Mouse (Mus musculus): ENCODE results near the gene Lin7b.

DNA sequence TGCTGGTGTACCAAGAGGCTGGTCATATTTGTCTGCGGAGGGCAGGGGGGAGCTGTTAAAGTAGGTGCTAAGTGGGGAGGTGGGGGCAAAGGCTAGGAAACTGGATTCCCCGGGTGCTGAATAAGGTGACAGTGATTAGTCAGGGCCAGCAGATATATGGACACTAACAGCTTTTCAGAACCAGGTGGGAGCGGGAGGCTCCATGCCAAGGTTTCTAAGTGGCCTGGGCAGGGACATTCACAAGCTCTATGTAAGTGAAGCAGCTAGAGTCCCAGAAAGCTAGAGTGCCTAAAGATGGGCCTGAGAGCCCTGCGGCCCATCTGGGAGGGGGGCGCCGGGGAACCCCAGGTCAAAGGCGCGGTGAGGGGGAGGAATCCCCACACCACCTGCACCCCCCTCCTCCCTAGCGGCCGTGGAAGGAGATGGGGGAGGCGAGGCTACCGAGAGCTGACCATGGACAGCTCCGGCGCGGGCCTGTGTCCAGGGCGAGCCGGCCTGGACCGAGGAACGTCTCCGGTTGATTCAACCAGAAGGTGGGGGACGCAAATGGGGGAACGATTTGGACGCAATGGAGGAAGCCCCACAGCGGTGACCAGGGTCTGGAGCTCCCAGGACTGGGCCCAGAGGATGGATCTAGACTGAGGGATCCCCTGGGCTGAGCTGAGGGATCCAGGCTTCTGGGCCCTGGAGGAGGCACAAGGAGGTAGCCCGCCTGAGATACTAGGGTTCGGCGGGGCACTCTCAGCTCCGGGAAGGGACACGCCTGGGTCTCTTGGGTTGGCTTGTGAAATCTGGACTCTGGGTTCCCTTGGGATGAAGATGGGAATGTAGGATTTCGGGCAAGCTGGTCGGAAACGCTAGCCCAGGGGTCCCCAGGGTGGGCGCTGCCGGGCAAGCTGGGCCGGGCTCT is 4.4 kb downstream of the Lin7b start:
- TF ChIP-seq CTCF (IDR thresholded peaks at IDR 0.05; ENCODE audit: insufficient read depth, low read depth, low read length) (no peak), POLR2A (IDR thresholded peaks at IDR 0.05; ENCODE audit: insufficient read depth, low read depth, low read length) (no peak)

Data from olfactory bulb, adult 2 months (tissue).